Mouse (Mus musculus) right cerebral cortex, postnatal 25 days (tissue): ENCODE data around the gene Tigd4.

Source experiments
- DNase-seq: peaks from one replicate; pipeline ENCODE4 v3.0.0; 2022

The Tigd4 gene

GRCm38 (mm10) chr3:84615050-84615855 is 21.9 kb downstream of the Tigd4 start:
- no peak for DNase-seq

DNA sequence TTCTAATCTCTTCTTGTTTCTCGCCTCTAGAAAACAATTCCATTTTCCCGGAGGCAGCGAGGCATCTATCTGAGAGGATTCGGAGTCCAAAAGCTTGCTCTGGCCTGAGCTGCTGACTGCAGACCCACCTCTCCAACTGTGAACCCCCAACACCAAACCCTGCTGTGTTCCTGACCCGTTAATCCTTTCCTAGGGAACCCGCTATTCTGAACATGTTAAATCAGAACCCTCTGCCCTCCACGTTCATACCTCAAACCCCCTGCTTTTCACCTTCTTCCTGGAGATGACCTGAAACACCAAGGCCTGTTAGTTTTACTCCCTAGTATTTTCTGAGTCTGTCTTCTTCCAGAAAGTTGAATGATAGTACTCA is 22.5 kb downstream of the Tigd4 start:
- no peak for DNase-seq

DNA sequence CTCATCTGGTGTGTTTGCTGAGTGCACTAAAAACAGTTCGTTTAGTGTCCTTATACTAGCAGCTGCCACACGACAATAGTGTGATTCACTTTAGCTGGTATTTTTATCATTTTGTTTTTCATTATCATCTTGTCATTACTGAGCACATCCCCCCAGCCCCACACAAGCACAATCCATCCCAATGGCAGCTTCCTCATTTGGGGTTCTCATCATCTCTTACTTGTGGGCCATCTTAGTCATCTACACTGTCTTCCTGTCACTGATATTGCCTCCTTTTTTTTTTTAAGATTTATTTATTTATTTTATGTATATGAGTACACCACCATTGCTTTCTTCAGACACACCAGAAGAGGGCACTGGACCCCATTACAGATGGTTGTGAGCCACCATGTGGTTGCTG is 25.3 kb downstream of the Tigd4 start:
- DNase-seq, result no peak

DNA sequence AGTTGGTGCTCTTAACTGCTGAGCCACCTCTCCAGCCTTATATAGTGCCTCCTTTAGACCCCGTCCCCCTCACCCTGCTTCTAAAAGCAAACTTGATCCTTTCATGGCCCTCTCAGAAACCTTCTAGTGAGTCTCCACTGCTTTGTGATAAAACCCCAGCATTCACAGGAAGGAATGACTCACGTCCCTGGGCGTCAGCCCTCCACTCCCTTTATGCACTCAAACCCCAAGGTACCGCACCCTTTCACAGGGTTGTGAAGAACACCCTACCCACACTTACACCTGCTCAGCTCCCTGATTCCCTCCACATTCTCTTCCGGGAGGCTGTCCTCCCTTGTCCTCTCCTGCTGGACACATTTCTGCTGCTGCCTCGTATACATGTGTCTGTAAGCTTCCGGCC is 25.7 kb downstream of the Tigd4 start:
- no peak for DNase-seq

DNA sequence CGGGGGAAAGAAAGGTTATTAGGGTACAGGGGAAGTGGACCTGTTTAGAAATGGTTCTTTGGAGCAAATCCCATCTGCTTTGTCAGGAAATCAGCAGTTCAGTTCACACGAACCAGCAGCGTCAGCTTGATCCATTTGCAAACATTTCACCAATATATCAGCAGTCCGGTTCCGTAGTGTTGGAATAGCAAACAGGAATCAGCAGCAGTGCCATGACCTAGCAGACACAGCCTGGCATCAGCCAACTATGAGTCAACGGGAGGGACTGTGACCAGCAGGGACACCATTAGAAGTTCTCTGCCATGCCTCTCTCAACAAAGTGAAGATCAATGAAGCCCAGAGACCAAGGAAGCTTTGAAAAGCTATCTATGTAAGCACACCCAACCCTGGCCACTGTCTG is 26.4 kb downstream of the Tigd4 start:
- no peak for DNase-seq

DNA sequence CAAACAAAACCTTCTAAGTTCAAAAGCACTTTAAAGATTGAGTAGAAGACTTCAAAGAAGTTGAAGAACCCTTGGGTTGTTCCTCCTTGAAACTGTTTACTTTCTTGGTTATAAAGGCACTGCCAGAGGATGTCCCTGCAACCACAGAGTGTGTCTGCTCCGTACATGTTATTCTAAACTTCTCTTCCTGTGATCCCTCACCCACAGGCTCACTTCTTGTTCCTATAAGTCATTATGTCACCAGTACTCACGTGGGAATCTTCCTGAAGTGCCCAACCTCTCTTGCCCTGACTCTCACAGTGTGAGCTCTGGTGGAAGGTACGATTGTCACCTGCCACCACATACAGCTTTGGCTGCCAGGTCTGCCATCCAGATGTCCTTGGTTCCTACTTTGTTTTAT is 28.7 kb downstream of the Tigd4 start:
- DNase-seq, result no peak

DNA sequence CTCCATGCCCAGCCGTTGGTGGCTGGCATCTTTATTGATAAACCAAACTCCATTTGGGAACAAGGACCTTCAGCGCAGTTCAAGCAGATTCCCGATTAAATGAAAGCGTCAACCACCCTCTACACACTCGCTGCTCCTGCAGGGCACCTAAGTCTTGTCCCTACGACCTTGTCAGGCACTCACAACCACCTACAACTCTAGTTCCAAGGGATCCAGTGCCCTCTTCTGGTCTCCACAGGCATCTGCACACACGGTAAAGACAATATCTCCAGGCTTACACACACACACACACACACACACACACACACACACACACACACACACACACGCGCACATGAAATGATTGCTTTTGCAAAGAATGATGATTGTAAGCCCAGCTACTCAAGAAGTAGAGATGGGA is 38.2 kb downstream of the Tigd4 start:
- no peak for DNase-seq

DNA sequence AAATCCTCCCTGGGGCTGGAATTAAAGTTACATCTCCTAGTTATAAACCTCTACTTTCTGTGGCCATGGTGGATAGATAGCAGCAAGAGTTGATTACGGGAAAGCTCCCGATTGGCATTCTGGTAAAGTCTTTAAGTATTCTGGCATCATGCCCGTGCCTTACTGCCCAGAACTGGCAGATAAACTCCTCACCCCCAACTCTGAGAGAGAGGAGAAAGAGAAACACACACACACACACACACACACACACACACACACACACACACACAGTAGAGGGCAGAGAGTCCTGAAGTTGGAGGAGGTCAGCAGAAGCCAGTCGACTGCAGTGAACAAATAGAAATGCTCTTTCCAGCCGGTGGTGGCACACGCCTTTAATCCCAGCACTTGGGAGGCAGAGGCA is 43.7 kb downstream of the Tigd4 start:
- no peak for DNase-seq

GRCm38 (mm10) chr3:84637890-84638578 is 44.7 kb downstream of the Tigd4 start:
- no peak for DNase-seq

DNA sequence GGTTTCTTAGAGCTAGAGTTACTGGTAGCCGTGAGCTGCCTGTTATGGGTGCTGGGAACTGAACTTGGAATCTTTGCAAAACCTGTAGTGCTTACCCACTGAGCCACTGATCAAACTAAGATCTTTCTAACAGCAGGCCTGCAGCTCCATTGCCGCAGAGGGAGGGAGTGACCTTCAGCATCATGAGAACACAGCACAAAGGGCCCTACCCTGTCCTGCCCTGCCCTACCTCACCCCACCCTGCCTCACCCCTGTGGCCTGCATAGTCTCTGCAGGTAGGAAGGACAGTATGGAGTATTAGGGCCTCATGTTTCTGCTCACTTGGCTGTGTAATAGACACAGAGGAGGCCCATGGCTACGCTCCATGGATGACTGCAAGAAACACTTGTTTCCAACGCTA is 45.5 kb downstream of the Tigd4 start:
- DNase-seq, result no peak

DNA sequence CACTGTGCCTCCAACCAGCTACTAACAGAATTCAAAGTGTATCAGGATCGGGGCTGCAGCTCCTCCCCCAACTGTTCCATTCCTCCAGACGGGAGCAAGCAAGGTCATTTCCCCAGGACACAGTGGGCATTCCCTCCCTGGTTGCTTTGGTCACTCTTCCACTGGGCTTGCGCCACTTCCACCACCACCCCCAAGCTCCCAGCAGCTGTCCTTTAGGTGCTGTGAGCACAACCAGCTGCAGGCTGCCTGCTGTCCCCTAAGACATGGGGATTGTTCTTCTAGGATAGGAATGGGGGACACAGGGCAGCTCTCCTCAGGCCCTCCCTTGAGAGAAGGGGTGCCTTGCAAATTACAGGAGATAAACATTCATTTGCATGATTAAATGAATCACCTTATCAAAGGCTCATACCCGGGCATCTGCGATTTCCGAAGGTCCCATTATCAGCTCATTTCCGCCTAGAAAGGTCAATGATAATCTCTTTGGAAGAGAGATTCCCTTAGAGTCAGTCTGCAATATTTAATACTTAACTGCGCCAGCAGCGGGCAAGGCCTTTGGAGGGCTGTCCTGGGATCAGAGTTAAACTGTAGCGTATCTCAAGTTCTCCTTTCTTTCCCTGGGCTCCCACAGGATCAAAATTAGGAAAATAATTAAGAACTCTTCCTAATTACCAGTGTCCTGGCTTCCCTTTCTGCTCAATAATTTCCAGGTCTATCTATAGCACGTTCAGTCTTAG is 46.6 kb downstream of the Tigd4 start:
- DNase-seq, result no peak

- DNase-seq, result no peak
These were observed 47.2 kb downstream of the Tigd4 start for GRCm38 (mm10) chr3:84640536-84640935.

- DNase-seq, result no peak
These were observed 48.0 kb downstream of the Tigd4 start for GRCm38 (mm10) chr3:84641391-84641790.

GRCm38 (mm10) chr3:84642942-84643341 is 49.6 kb downstream of the Tigd4 start:
- DNase-seq, result no peak

- no peak for DNase-seq
These were observed 52.0 kb downstream of the Tigd4 start for GRCm38 (mm10) chr3:84645156-84646006.

GRCm38 (mm10) chr3:84646007-84646290 is 52.6 kb downstream of the Tigd4 start:
- no peak for DNase-seq

- DNase-seq, result no peak
These were observed 53.0 kb downstream of the Tigd4 start for GRCm38 (mm10) chr3:84646331-84646845.
